Mouse (Mus musculus): Measurements from ENCODE around the gene Ubtf.

Gene Ubtf

GRCm38 (mm10) chr11:102317901-102318575 is 1.5 kb downstream of the Ubtf start:
- peak; percentile 55 for DNase-seq (ENCODE audit: low read depth, low spot score)

GRCm38 (mm10) chr11:102317298-102317900 is 2.1 kb downstream of the Ubtf start:
- peak; percentile 43 for DNase-seq (ENCODE audit: low read depth, low spot score)

- DNase-seq (ENCODE audit: low read depth, low spot score): peak; percentile 64
These were observed 2.8 kb downstream of the Ubtf start for GRCm38 (mm10) chr11:102316572-102317297.

- no peak for DNase-seq (ENCODE audit: low read depth, low spot score)
These were observed 3.6 kb downstream of the Ubtf start for GRCm38 (mm10) chr11:102315690-102316571.

GRCm38 (mm10) chr11:102314321-102314720 is 5.2 kb downstream of the Ubtf start:
- DNase-seq (ENCODE audit: low read depth, low spot score): no peak

GRCm38 (mm10) chr11:102312586-102312985 is 7.0 kb downstream of the Ubtf start:
- DNase-seq (ENCODE audit: low read depth, low spot score): no peak

- no peak for DNase-seq (ENCODE audit: low read depth, low spot score)
These were observed 7.6 kb downstream of the Ubtf start for GRCm38 (mm10) chr11:102311966-102312365.

- DNase-seq (ENCODE audit: low read depth, low spot score): no peak
These were observed 8.5 kb downstream of the Ubtf start for GRCm38 (mm10) chr11:102310768-102311695.

GRCm38 (mm10) chr11:102309821-102310617 is 9.5 kb downstream of the Ubtf start:
- no peak for DNase-seq (ENCODE audit: low read depth, low spot score)

- DNase-seq (ENCODE audit: low read depth, low spot score): peak; percentile 92
These were observed 10.6 kb downstream of the Ubtf start for GRCm38 (mm10) chr11:102308979-102309378.

GRCm38 (mm10) chr11:102308104-102308503 is 11.4 kb downstream of the Ubtf start:
- no peak for DNase-seq (ENCODE audit: low read depth, low spot score)

GRCm38 (mm10) chr11:102305359-102305758 is 14.2 kb downstream of the Ubtf start:
- DNase-seq (ENCODE audit: low read depth, low spot score): no peak

- DNase-seq (ENCODE audit: low read depth, low spot score): no peak
These were observed 15.4 kb downstream of the Ubtf start for GRCm38 (mm10) chr11:102304141-102304540.

- peak; percentile 54 for DNase-seq (ENCODE audit: low read depth, low spot score)
These were observed 19.7 kb downstream of the Ubtf start for GRCm38 (mm10) chr11:102299839-102300238.

GRCm38 (mm10) chr11:102297577-102298556 is 21.7 kb downstream of the Ubtf start:
- no peak for DNase-seq (ENCODE audit: low read depth, low spot score)

- DNase-seq (ENCODE audit: low read depth, low spot score): peak; percentile 94
These were observed 22.8 kb downstream of the Ubtf start, which contains the start of gene Atxn7l3 for GRCm38 (mm10) chr11:102296491-102297472. Gene Atxn7l3 (minus strand): TSS chr11:102296631.
